Mouse (Mus musculus) C2C12 (cell line): Measurements from ENCODE around the gene Ccdc130. TPM values are rescaled to one million over a fixed set of nuclear protein-coding genes. Genes with fewer than 3 reads are reported as not detected.
A peak's percentile ranks its signal among the peaks of the same experiment; 100 is the strongest.

Source experiments
- H3K27me3 ChIP-seq: one replicate; pipeline ENCODE4 v1.6.1; 2011; ENCODE audit not compliant: control insufficient read depth, insufficient read depth, insufficient read length
- H3K36me3 ChIP-seq: one replicate; pipeline ENCODE4 v1.6.1; 2011; ENCODE audit not compliant: control insufficient read depth, insufficient read depth
- H3K4me3 ChIP-seq: one replicate; pipeline ENCODE4 v1.5.1; 2011; ENCODE audit warnings: mild to moderate bottlenecking, control low read depth; ENCODE audit not compliant: poor library complexity, insufficient read depth, severe bottlenecking
- H3K79me2 ChIP-seq: one replicate; pipeline ENCODE4 v1.6.1; 2011; ENCODE audit not compliant: control insufficient read depth, insufficient read depth
- H3K79me3 ChIP-seq: one replicate; pipeline ENCODE4 v1.6.1; 2011; ENCODE audit warnings: low read depth, control low read depth
- H3ac ChIP-seq: one replicate; pipeline ENCODE3; 2011; ENCODE audit warnings: low read depth; ENCODE audit not compliant: control insufficient read depth, insufficient read length
- CEBPB ChIP-seq: IDR thresholded peaks from one replicate; pipeline ENCODE4 v1.6.1; 2011; ENCODE audit warnings: low read depth, mild to moderate bottlenecking, control low read depth, moderate library complexity
- CTCF ChIP-seq: IDR thresholded peaks from one replicate; pipeline ENCODE4 v1.5.1; 2011; ENCODE audit not compliant: control insufficient read depth, insufficient read depth, insufficient read length
- FOSL1 ChIP-seq: IDR thresholded peaks from one replicate; pipeline ENCODE4 v1.8.0; 2011; ENCODE audit warnings: mild to moderate bottlenecking, low read length; ENCODE audit not compliant: poor library complexity, insufficient read depth, severe bottlenecking
- MAX ChIP-seq: IDR thresholded peaks from one replicate; pipeline ENCODE4 v1.6.1; 2011; ENCODE audit warnings: mild to moderate bottlenecking, control low read depth
- MYOD1 ChIP-seq: IDR thresholded peaks from one replicate; pipeline ENCODE4 v1.6.1; 2011; ENCODE audit warnings: low read depth; ENCODE audit not compliant: control insufficient read depth, insufficient read length
- MYOG ChIP-seq: IDR thresholded peaks from one replicate; pipeline ENCODE4 v1.6.1; 2011; ENCODE audit not compliant: control insufficient read depth, insufficient read length; ENCODE audit errors: extremely low read depth
- USF1 ChIP-seq: IDR thresholded peaks from one replicate; pipeline ENCODE4 v1.6.1; 2011; ENCODE audit warnings: low read depth, mild to moderate bottlenecking, control low read depth, moderate library complexity
- polyA plus RNA-seq: library from polyadenylated mRNA; unstranded; fragments of >200 nt; fragmentation: generic; extraction: Trizol; gene quantifications from one replicate; pipeline ENCODE4 v1.2.1, GENCODE M21; 2012; ENCODE audit warnings: missing spikeins

Gene Ccdc130
- polyA plus RNA-seq, 1 experiment, result 16.1 TPM

DNA sequence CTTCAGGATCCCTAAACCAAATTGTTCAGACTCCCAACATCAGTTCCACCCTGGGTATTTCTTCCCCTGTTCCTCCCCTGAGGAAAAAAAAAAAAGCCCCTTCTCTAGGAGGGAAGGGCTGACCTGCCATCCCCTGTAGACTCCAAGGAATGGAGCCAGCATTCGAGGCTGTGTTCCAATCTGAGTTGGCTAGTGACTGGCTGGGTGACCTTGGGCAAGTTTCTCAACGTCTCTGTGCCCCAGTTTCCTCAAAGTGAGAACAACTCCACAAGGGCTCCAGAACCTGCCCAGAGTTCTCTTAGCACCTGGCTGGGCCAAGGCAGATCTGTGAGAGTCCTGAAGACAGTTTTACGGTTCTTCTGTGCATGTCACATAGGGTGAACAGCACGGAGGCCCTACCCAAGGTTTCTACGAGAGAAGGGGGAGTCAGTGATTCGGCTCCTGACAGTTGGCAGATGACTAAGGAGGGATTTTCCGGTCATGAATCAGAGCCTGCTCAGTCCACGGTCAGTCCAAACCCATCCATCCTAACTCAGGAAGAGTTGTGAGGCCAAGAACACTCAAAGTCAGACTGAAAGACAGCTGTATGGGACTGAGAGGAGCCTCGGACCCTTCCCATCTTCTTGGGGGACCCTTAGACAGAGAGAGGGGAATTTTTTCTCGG lies 34.3 kb downstream of the Ccdc130 start:
- Histone ChIP-seq H3K79me2 (peaks cover 21% of the 10 kb centered on the region), H3K4me3 (peak overlapping the region; percentile 59), H3ac (peak overlapping the region; percentile 91), H3K36me3 (peaks cover 3% of the 10 kb centered on the region), H3K79me3 (no peaks in the 10 kb centered on the region), H3K27me3 (no peaks in the 10 kb centered on the region)
- TF ChIP-seq USF1 (no peak), FOSL1 (no peak), MAX (no peak), MYOG (no peak), CEBPB (no peak), CTCF (no peak), MYOD1 (no peak)

DNA sequence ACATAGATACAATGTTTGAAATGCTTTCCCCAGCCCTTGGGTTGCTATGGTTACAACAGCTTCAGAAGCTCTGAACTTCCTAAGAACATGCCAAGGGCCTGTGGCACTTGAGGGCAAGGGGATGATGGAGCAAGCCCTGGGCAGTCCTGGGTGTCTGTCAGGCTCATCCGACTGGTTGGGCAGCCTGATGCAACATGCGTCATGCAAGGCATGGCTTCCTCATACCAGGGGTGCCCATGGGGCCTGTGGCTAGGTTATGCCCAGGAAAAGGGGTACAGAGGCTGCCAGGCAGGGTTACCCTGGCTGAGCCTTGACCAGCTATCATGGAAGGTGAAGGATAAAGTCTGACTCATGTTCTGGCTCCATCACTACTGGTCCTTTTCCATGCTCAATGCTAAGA lies 37.1 kb downstream of the Ccdc130 start:
- peaks cover 21% of the 10 kb centered on the region for H3K79me2 ChIP-seq
- H3K36me3 ChIP-seq, result peaks cover 11% of the 10 kb centered on the region
- H3K79me3 ChIP-seq, result no peaks in the 10 kb centered on the region
- no peak overlapping the region for H3K4me3 ChIP-seq
- H3ac ChIP-seq, result no peak overlapping the region
- no peaks in the 10 kb centered on the region for H3K27me3 ChIP-seq
- TF ChIP-seq MYOG (no peak), FOSL1 (no peak), MYOD1 (no peak), USF1 (no peak), CEBPB (no peak), MAX (no peak), CTCF (no peak)

DNA sequence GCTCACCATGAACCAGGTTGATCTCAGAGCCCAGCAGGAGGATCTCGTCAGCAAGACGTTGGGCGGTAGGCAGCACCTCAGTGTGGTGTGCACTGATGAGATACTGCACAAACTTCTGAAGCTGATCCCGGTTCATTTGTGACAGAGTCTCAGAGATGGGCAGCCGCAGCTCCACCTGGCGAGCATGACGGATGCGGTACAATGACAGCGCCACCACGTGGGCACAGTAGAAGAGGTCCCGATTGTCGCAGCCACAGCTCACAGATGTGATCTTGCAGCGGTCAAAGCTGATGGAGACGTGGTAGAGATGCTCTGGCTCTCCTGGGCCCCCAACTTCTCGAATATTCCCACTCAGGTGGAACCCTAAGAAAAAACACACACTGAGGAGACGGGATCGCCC lies 39.4 kb downstream of the Ccdc130 start:
- H3K27me3 ChIP-seq, result no peaks in the 10 kb centered on the region
- H3K4me3 ChIP-seq, result no peak overlapping the region
- TF ChIP-seq USF1, result no peak
- no peak for TF ChIP-seq CEBPB
- no peak for TF ChIP-seq FOSL1
- TF ChIP-seq MAX, result no peak
- TF ChIP-seq MYOG, result no peak
- TF ChIP-seq CTCF, result peak; percentile 52
- no peaks in the 10 kb centered on the region for H3K79me3 ChIP-seq
- no peak overlapping the region for H3ac ChIP-seq
- H3K79me2 ChIP-seq, result peaks cover 12% of the 10 kb centered on the region
- H3K36me3 ChIP-seq, result peaks cover 19% of the 10 kb centered on the region

DNA sequence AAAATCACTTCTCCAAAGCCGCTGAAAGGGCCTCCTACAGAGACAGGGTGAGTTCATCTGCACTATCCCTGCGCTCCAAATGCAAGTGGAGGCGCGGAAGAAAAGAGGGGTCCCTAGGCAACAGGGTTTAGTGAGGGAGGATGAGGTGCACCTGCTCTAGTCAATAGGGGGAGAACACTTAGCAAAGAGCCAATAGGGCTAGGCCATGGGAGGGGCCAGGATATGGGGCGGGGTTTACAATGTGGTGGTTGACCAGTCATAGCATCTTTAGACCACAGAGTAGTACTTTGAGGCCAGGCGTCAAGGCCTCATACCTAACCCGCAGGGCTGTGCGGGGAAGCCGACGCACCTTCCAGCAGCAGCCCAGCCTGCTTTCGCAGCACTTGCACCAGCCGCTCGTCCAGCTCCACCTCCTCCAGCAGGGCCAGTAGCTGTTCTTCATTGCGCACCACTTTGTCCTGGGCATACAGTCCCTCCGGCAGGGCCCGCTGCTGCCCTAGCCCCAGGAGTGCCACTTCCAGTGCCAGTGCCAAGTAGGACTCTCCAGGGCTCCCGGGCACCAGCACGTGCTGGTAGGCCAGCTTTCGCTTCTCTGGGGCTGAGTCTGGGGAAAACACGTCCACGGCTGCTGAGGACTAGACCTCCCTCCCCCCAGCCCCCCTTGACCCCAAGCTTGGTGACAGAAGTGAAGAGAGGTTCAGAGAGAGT lies 46.7 kb downstream of the Ccdc130 start:
- Histone ChIP-seq H3K4me3 (no peak overlapping the region), H3K79me2 (no peaks in the 10 kb centered on the region), H3ac (no peak overlapping the region), H3K27me3 (no peaks in the 10 kb centered on the region), H3K36me3 (peaks cover 34% of the 10 kb centered on the region), H3K79me3 (no peaks in the 10 kb centered on the region)
- TF ChIP-seq CTCF (no peak), MYOG (no peak), CEBPB (no peak), USF1 (no peak), MAX (no peak), MYOD1 (no peak), FOSL1 (no peak)

DNA sequence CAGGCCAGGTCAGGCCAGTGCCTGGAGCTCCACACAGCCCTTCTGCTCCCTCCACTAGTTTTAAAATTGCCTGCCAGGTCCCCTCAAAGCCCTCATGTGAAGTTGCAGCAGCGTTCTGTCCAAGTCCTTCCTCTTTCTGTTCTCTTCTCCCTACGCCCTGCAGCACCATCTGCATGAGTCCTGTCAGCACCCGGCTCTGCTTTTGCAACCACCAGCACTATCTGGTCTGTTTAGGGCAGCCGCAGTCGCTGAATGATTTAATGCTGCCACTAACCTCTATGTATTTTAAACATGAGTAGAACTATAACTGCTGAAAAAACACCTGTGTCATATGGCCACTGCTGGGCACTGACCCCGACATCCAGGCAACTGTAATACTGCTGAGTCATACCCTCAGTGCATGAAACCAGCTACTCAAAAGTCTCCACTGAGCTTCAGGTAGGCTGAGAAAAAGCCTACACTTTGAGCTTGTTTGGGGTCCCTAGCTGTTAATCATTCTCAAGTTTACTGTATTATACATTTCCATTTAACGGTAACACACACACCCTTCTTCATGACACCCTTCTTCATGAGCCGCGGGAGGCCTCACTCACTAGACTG lies 47.5 kb downstream of the Ccdc130 start:
- TF ChIP-seq CTCF, result no peak
- no peak for TF ChIP-seq CEBPB
- Histone ChIP-seq H3K36me3 (peaks cover 29% of the 10 kb centered on the region), H3K4me3 (no peak overlapping the region), H3K79me2 (no peaks in the 10 kb centered on the region), H3ac (no peak overlapping the region), H3K27me3 (no peaks in the 10 kb centered on the region), H3K79me3 (no peaks in the 10 kb centered on the region)
